Mouse (Mus musculus) CH12.LX (cell line): ENCODE measurements at regions not wholly inside any gene's neighbourhood (a gene's known extent, or its start where the extent isn't known, plus 50 kb on each side); places are given as distances from the start of the nearest gene placed in this dataset.

Source experiments
- CHD1 ChIP-seq: IDR thresholded peaks from 2 replicates; pipeline ENCODE4 v1.6.1; 2012; ENCODE audit warnings: low read depth, low read length, improper control_type of control experiment, inconsistent platforms
- CTCF ChIP-seq, 2 experiments: IDR thresholded peaks in 1 of 2; conservative IDR thresholded peaks in 1 of 2; 2 replicates each; pipeline ENCODE4 v1.5.1; 2011 to 2012; ENCODE audit warnings: low read depth in 2 of 2, low read length in 2 of 2, improper control_type of control experiment in 1 of 2, inconsistent platforms in 1 of 2, mild to moderate bottlenecking in 1 of 2, moderate library complexity in 1 of 2
- ELF1 ChIP-seq: IDR thresholded peaks from 2 replicates; pipeline ENCODE4 v1.6.1; 2014; ENCODE audit warnings: low read depth, mild to moderate bottlenecking, inconsistent platforms, low read length, improper control_type of control experiment
- JUND ChIP-seq: conservative IDR thresholded peaks from 2 replicates; pipeline ENCODE4 v1.6.1; 2011; ENCODE audit warnings: low read depth, low read length, improper control_type of control experiment
- MAFK ChIP-seq: IDR thresholded peaks from 2 replicates; pipeline ENCODE4 v1.6.1; 2011; ENCODE audit warnings: low read length, improper control_type of control experiment; ENCODE audit not compliant: insufficient replicate concordance
- NELFE ChIP-seq: IDR thresholded peaks from 2 replicates; pipeline ENCODE4 v1.6.1; 2011; ENCODE audit warnings: low read depth, low read length, improper control_type of control experiment
- PAX5 ChIP-seq: IDR thresholded peaks from 2 replicates; pipeline ENCODE4 v1.6.1; 2012; ENCODE audit warnings: low read length, inconsistent platforms, mixed read lengths
- POLR2A ChIP-seq: IDR thresholded peaks from 2 replicates; pipeline ENCODE4 v1.6.1; 2011; ENCODE audit warnings: low read depth, mild to moderate bottlenecking, improper control_type of control experiment, low read length
- RAD21 ChIP-seq: IDR thresholded peaks from 2 replicates; pipeline ENCODE4 v1.6.1; 2011; ENCODE audit warnings: low read depth, mild to moderate bottlenecking, low read length, improper control_type of control experiment, moderate library complexity
- SIN3A ChIP-seq: IDR thresholded peaks from 2 replicates; pipeline ENCODE4 v1.6.1; 2012; ENCODE audit warnings: low read length, improper control_type of control experiment, inconsistent platforms
- UBTF ChIP-seq: IDR thresholded peaks from 2 replicates; pipeline ENCODE4 v1.6.1; 2012; ENCODE audit warnings: low read depth, mild to moderate bottlenecking, inconsistent platforms, low read length, improper control_type of control experiment, moderate library complexity
- ZC3H11A ChIP-seq: IDR thresholded peaks from 2 replicates; pipeline ENCODE4 v1.6.1; 2012; ENCODE audit warnings: low read depth, mild to moderate bottlenecking, inconsistent platforms, low read length, improper control_type of control experiment
- ZKSCAN1 ChIP-seq: IDR thresholded peaks from 2 replicates; pipeline ENCODE4 v1.6.1; 2012; ENCODE audit warnings: low read depth, inconsistent platforms, low read length, improper control_type of control experiment, borderline replicate concordance

- TF ChIP-seq CTCF (conservative IDR thresholded peaks at IDR 0.05 in 1 of 2, IDR thresholded peaks at IDR 0.05 in 1 of 2; ENCODE audit: low read depth in 2 of 2, low read length in 2 of 2) (no peak), CHD1 (no peak), NELFE (no peak), ZC3H11A (no peak), ELF1 (no peak), POLR2A (no peak), UBTF (no peak), PAX5 (no peak), ZKSCAN1 (no peak), JUND (no peak), RAD21 (no peak), MAFK (no peak), SIN3A (no peak)
These were observed 64.4 kb downstream of the Hlx start for GRCm38 (mm10) chr1:184668022-184668421.
